Mouse (Mus musculus): Measurements from ENCODE around the gene Hoxd1.

The Hoxd1 gene

DNA sequence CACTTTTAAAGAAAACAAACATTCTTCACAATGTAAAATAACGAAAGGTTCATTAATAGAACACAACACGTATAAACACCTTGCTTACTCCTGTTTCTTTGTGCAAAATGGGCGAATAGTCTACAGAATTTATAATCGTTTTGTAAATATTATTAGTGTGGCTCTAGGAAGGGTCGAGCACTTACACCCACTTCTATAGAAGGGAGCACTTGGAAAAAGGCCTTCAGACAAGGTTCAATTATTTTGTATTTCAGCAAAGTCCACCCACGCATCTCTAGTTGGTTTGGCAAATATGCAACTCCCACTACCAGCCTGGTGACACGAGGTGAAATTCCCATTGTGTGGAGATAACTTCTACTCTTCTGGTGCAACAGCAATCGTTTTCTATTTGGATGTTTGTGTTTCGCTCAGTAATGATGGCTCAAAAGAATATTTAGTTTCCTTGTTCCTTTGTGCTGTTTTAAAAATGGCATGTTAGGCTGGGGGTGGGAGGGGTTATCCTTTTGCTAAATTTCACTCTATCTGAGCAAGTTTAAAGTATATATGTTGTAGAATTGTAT lies 14.3 kb upstream of the Hoxd1 start:
- no peak for DNase-seq (ENCODE audit: low spot score)

DNA sequence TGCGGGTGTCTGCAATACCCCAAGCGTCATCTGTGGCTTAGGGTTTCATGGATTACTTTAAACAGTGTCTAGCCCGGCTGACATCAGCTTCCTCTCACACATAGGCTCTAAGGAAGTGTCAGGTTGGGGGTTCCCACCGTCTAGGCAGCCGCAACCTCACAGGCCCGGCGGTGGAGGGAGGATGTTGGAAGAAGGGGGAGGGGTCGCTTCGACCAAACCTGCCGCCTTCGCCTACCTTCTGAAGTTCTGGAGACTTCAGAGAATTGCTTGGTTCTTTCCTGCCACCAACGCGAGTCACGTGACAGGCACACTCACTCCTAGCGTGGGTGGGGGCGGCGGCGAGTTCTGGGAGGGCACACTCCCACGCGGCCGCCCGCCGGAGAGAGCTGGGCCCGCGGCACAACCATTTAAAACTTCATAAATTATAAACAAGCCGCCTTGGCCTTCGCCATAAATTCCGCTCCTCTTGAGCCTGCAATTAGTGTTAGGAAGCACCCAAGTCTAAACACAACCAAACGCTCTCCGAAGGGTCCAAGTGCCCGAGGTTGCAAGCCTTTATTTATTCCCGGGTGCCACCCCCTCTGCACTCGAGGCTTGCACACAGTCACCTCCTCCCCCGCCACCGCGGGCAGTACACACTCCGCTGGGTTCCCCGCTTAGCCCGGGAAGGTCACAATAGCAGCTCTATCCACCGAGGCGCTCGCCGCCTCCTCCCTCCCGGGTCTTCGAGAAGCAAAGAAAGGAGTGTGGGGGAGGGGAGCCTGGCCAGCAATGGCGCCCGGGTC lies 13.3 kb upstream of the Hoxd1 start:
- no peak for DNase-seq (ENCODE audit: low spot score)

DNA sequence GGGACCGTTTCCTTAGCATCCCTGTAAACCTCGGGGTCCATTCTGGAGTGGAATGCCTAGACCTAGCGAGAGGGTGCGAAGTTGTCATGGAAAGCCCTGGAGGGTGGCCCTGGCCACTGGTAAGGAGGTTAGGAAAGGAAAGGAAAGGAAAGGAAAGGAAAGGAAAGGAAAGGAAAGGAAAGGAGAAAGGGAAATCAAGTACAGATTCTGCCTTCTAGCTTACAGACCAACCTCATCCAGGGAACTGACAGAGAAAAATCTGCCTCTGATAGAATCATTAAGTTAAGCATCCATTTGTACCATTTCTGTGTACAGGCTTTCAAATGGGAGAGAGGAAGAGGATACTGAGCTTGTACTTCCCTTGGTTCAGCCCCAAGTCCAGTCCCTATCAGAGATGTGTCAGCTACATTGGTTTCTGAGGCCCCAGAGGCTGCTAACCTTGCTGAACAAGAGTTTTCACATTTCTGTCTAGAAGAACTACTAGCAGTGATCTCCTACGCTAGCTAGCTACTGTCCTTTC lies 12.0 kb upstream of the Hoxd1 start:
- no peak for DNase-seq (ENCODE audit: low spot score)

DNA sequence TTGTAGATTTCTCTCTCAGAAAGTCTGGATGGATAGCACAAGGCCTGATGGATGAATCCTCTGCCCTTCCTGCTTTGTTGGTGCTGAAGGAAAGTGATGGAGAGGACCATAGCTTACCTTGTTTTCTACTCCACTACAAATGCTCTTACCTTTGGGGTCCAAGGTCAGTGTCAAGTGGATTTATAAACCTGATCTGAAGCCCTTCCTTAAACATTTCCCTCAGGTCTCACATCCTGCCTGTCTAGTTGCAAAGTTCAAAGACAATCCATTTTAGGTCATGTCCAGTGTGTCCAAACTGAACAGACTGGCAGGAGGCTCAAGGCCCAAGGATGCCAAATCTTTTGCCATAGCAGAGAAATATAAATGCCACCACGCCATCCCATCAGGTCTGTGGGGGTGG lies 10.9 kb upstream of the Hoxd1 start:
- no peak for DNase-seq (ENCODE audit: low spot score)

DNA sequence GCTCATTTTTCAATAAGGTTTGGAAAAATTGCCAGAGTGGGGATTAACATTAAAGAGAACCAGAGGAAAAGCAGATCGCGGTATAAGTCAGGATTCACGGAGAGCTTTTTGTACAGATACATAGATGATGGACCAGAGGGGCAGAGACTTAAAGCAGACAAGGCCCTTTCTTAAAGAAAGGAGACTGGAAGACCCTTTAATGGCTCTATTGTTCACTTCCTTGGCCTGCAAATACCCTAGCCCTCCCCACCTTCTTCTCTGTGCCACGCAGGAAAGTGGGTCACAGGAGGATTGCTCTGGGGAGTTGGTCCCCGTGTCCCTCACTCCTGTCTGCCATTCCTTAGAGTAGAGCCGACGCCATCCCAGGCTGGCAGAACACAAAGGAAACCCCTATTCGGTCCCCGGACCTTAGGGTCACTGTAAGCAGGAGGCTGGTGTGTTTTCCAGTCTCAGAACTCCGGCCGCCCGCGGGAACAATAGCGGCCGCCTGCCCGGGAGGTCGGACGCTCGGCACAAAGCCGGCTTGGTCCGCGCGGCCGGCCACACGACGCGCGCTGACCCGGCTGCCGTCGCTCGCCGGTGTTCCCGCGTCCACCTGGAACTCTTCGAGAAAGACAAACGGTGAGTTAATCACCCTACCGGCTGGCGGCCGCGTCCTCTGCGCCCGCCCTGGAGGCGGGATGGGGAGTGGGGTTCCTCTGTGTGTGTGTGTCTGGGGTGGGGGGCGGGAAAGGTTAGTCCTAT lies 10.2 kb upstream of the Hoxd1 start:
- DNase-seq (ENCODE audit: low spot score) = no peak

DNA sequence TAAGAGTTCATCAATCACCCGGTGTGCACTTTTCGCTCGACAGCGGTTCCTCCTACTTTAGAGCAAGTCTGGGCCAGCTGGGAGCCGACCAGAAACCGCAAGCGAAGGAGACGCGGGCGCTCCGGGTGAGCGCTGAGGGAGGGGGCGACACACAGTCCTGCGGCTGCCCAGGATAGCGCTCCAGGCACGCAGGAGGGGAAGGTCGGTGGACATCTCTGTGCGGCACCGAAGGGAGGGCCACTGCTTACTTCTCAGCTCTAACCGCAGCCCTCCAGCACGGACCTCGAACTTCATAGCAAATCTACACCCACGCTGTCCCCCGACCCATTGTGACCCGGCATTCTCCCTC lies 9.6 kb upstream of the Hoxd1 start:
- DNase-seq (ENCODE audit: low spot score) = no peak

DNA sequence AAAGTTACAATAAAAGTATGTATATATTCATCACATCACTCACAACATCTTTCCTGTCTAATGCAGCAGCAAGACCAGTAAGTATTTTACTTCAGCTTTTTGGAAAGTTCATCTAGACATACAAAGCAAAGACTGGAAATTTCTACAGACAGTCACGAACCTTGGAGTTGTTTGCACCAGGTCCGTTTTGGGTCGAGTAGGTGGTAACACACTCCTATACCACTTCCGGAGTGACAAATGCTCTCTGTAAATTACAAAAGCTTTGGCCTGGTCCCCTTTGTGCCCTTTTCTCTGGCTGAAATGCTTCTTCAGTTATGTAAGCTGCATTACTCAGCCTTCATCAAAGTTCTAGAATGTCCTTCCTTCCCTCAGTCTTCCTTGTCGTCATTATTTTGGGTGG lies 9.1 kb upstream of the Hoxd1 start:
- no peak for DNase-seq (ENCODE audit: low spot score)

DNA sequence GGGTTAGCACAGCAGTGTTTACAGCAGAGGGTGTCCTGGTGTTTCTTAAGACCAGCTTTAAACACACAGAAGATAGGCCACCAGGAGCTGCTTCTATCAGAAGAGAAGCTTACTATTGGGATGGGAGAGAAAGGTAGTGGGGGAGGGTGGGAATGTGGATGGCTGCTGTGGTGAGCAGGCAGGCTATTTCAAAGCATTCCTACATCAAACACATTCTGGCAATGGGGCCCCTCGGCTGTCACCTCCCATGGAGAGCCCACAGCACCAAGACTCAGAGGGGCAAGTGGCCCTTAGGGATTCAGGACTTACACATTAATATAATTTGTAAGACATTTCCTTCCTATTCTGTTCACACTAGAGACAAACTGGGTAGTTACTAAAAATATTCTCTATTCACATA lies 2.6 kb upstream of the Hoxd1 start:
- no peak for DNase-seq (ENCODE audit: low spot score)

DNA sequence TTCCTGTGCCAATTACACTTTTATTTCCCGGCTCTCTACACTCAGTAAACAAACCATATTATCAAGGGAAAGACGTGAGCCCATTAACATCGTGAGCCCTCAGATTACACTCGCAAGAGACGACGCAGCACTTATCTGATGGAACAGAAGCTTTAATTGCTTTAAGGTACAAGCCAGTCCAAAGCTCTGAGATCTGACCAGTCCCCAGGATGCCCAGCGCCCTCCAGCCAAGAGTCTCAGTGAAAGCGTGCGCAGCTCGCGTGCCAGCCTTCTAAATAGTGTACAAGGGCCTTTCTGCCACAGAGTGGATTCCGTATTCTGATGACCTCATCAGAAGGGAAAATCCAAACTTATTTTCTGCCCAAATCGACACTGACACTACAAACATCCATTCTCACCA lies 839 bp upstream of the Hoxd1 start:
- no peak for DNase-seq (ENCODE audit: low spot score)

DNA sequence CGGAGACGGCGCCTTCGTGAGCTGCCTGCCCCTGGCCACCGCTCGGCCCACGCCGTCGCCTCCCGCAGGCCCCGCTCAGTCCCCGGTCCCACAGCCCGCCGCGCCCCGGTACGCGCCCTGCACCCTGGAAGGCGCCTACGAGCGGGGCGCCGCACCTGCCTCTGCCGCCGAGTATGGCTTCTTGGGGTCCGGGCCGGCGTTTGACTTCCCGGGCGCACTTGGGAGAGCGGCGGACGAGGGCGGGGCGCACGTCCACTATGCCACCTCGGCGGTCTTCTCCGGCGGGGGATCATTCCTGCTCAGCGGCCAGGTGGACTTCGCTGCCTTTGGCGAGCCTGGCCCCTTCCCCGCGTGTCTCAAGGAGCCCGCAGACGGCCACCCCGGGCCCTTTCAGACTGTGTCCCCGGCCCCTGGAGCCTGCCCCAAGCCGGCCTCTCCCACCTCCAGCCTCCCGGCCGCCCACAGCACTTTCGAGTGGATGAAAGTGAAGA lies 510 bp downstream of the Hoxd1 start:
- DNase-seq (ENCODE audit: low spot score) = no peak

DNA sequence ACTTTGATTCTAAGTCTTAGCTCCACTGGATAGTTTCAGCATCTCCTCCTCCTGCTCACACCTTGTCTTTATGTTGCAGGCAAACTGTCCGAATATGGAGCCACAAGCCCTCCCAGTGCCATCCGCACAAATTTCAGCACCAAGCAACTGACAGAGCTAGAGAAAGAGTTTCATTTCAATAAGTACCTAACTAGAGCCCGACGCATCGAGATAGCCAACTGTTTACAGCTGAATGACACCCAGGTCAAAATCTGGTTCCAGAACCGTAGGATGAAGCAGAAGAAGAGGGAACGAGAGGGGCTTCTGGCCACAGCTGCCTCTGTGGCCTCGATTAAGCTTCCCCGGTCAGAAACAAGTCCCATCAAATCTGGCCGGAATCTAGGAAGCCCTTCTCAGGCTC lies 1.2 kb downstream of the Hoxd1 start:
- no peak for DNase-seq (ENCODE audit: low spot score)

DNA sequence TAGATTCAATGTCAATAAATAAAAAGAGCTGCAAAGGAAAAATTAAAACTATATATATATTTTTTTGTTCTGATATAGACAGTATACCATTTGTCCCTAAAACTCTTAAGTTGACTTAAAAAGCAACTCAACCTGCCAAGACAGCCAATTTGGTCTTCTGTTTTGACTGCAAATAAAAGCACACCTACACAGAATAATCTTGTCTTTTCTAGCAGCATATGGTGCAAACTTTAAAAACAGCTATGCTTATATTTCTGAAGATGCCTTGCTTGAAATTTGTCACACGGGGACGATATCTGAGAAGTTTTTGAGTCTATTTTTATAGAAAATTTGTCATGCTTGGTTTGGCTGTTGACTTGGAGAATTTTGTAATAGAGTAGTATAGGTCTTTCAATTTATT lies 11.6 kb downstream of the Hoxd1 start:
- no peak for DNase-seq (ENCODE audit: low spot score)

DNA sequence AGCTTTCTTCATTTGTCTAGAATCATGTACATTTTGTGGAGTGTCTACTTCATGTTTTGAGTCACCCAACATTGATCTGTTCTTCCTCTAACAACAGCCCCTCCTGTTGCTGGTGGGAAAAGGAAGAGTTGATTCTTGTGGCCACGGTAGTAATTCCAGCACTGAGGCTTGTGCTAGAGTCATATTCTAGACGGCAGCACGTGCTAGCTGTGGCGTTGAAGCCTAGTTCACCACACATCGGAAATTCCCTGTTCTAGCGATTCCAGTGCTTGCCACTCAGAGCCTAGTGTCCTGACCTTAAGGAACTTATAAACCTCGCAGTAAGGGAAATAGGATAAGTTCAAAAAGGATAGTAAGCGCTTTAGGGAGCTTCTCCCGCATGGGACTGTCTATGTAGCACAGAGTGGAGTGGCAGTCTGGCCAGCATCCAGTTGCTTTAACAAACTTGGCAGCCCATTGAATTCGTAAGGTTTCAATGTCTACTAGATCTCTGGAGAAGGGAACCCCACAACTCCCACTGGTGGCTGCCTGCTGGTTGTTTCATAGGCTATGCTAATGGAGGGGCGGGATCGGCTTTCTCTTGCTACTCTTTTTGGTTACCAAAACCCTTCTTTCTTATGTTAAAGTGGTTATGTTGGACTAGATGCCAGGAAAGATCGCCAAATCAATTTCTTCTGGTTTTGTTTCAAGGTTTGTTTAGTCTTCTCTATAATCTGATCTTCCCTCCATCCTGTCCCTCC lies 14.9 kb downstream of the Hoxd1 start:
- DNase-seq (ENCODE audit: low spot score) = no peak

DNA sequence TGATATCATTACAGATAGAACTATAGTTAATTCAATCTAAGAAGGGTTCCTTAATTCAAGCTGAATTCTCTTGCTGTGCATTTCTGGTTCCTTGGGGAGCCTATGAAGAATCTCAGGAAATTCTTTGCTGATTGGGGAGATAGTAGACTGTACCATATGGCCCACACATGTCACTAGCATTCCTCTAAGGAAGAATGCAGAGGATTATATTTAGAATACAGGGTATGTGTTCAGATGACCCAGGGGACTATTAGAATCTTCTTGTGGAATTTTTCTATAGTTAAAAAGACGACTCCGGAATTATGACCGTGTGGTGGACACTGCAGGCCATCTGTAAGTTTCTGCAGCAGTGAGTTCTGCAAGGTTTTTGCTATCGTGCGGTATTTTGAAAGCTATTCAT lies 18.6 kb downstream of the Hoxd1 start:
- no peak for DNase-seq (ENCODE audit: low spot score)

DNA sequence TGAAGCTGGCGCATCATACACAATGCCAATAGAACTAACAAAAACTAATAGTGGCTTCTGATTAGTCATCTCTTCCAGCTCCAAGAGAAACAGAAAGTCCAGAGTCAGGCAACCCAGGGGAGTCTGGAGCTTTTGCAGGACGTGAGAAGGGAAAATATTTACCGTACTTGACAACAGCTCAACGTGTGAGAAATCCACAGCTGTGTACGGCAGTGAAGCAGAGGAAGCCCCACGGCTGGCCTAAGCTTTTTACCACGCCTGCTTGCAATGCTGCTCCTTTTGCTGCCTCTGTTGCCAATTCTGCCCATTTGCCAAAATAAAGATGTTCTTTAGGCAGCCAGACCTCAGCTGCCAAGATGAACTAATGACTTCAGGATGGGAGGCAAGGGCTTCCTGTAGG lies 32.8 kb downstream of the Hoxd1 start:
- DNase-seq (ENCODE audit: low spot score) = no peak

DNA sequence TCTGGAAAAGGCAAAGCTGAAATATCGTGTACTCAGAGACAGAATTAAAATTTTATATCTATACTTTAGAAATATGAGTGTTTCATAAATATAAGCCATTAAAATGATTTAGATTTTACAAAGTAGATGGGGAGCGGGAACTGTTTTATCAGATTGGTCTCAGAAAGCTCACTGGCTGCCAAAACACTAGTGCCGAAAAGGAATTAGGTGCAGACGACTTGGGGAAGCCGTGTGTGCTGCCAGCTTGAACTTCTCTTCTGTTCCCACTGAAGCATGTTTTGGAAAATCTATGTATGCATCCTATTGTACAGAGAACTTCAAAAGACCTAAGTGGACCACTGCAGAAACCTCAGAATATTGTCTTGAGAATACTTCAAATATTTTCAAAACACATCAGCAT lies 45.7 kb downstream of the Hoxd1 start:
- no peak for DNase-seq (ENCODE audit: low spot score)

Measured in urinary bladder, postnatal 10 days (tissue).